Mouse (Mus musculus): ENCODE results near the gene Lrrn4cl. TPM values are rescaled to one million over a fixed set of nuclear protein-coding genes. Genes with fewer than 3 reads are reported as not detected.

Lrrn4cl gene
- polyA plus RNA-seq (2015; fragmentation: Nextera tagmentation; extraction: Ambion mirVana) = 1.1 and 1.4 TPM in 2 replicates

- Histone ChIP-seq H3K36me3 (replicated peaks) (peaks cover 28% of the 10 kb centered on the region), H3K27ac (no peak within 1 kb of the TSS), H3K9me3 (no peaks in the 10 kb centered on the region), H3K9ac (no peak within 1 kb of the TSS), H3K4me3 (no peak within 1 kb of the TSS), H3K4me1 (no peaks in the 10 kb centered on the region), H3K4me2 (no peak within 1 kb of the TSS), H3K27me3 (replicated peaks) (no peaks in the 10 kb centered on the region)
- 0 out of 2 replicates have a peak, but pooled peaks have one; percentile 41 for ATAC-seq (replicated peaks)
- 47% methylated on average over 7 of the region's 7 CpGs for WGBS
Observed at GRCm38 (mm10) chr19:8850402-8850901, at the start of gene Lrrn4cl. TSS of gene Lrrn4cl (plus strand) at chr19:8850768.

DNA sequence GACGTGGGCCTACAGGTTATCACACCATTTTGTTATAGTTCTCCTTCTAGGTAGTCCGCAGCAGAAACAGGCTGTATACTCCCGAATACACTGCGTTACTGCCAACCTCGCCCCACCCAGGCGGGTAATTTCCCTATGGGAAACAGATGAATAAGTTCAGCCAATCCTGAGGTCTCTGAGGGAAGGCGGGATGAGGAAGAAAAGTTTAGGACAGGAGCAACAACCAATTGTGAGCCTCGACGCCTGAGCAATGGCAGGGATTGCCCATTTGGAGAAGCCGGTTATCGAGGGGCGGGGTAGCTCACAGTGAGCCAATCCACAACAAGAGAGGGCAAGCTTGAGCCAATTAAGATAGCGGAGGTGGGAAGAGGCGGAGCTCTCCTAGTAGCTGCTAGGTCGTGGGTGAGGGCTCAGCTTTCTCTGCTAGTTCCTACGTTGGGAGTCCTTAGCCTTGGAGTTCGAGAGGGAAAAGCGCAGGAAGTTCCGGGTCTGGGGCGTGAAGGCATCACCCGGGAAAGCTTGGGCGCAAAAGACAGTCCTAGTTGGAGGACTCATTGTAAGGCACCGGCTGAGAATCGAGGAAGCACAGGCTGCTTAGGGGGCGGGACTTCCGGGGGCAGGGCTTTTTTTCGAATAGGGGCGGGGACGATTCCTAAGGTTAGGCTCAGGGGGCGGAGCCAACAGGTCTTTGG is 48.3 kb upstream of the Lrrn4cl start, which contains the start of gene Zbtb3:
Gene Zbtb3 (plus strand): TSS at position 426 of the 692 bp plus-strand sequence.
- Histone ChIP-seq H3K4me1 (peaks cover 35% of the 10 kb centered on the region), H3K9me3 (no peaks in the 10 kb centered on the region), H3K4me2 (peak within 1 kb of the TSS; percentile 74), H3K27me3 (replicated peaks) (no peaks in the 10 kb centered on the region), H3K9ac (peak within 1 kb of the TSS; percentile 65), H3K36me3 (replicated peaks) (peaks cover 3% of the 10 kb centered on the region; the same call in 1 of the 2 replicates), H3K27ac (peak within 1 kb of the TSS; percentile 96), H3K4me3 (peak within 1 kb of the TSS; percentile 67)
- peak; percentile 98 for ATAC-seq (replicated peaks)
- under 1% methylated on average over 30 of the region's 30 CpGs for WGBS

- 85% methylated on average over 9 of the region's 9 CpGs for WGBS
- no peak overlapping the region for H3K9ac ChIP-seq
Observed at GRCm38 (mm10) chr19:8803204-8803780, 47.3 kb upstream of the Lrrn4cl start.

DNA sequence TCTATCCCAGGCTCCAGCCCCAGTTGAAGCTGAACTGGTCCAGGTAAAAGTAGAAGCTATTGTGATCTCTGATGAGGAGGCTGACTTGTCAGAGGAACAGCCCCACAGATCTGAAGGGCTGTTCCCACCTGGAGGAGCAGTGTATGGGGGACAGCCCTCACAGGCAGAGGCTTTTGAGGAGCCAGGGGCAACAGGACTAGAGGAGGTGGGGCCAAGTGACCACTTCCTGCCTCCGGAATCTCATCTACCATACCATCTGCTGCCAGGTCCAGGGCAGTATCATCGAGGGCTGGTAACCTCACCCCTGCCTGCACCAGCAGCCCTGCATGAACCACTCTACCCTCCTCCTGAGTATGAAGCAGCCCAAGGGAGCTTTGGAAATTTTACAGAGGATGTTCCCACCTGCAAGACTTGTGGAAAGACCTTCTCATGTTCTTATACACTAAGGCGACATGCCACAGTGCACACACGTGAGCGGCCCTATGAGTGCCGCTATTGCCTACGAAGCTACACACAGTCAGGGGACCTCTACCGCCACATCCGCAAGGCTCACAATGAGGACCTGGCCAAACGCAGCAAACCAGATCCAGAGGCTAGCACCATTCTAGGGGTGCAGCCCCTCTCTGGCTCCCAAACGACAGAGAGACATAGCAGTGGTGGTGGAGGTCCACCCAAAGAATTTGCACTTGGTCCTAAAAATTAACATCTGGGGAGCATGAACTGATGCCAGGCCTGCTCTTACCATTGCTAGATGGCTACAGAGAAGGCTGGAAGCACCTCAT is 46.5 kb upstream of the Lrrn4cl start:
- WGBS = 91% methylated on average over 11 of the region's 11 CpGs
- Histone ChIP-seq H3K4me1 (peaks cover 21% of the 10 kb centered on the region), H3K4me3 (no peak overlapping the region), H3K27me3 (replicated peaks) (no peaks in the 10 kb centered on the region), H3K4me2 (no peak overlapping the region), H3K36me3 (replicated peaks) (peaks cover 7% of the 10 kb centered on the region; the same call in 1 of the 2 replicates), H3K27ac (no peak overlapping the region), H3K9ac (no peak overlapping the region), H3K9me3 (no peaks in the 10 kb centered on the region)
- no peak for ATAC-seq (replicated peaks)

More at GRCm38 (mm10) chr19:8803204-8803780, 47.3 kb upstream of the Lrrn4cl start:
- peak overlapping the region; percentile 96 for H3K27ac ChIP-seq
- H3K4me2 ChIP-seq = peak overlapping the region; percentile 74
- no peak for ATAC-seq (replicated peaks)
- peak overlapping the region; percentile 67 for H3K4me3 ChIP-seq
- H3K27me3 ChIP-seq (replicated peaks) = no peaks in the 10 kb centered on the region
- H3K4me1 ChIP-seq = peaks cover 28% of the 10 kb centered on the region
- no peaks in the 10 kb centered on the region for H3K9me3 ChIP-seq
- H3K36me3 ChIP-seq (replicated peaks) = peaks cover 3% of the 10 kb centered on the region; the same call in 1 of the 2 replicates

GRCm38 (mm10) chr19:8806810-8807209 is 43.8 kb upstream of the Lrrn4cl start:
- WGBS = 90% methylated on average over 5 of the region's 5 CpGs
- Histone ChIP-seq H3K27me3 (replicated peaks) (no peaks in the 10 kb centered on the region), H3K9me3 (no peaks in the 10 kb centered on the region), H3K27ac (no peak overlapping the region), H3K4me3 (no peak overlapping the region), H3K4me2 (no peak overlapping the region), H3K36me3 (replicated peaks) (peaks cover 14% of the 10 kb centered on the region), H3K4me1 (peaks cover 18% of the 10 kb centered on the region), H3K9ac (no peak overlapping the region)
- no peak for ATAC-seq (replicated peaks)

DNA sequence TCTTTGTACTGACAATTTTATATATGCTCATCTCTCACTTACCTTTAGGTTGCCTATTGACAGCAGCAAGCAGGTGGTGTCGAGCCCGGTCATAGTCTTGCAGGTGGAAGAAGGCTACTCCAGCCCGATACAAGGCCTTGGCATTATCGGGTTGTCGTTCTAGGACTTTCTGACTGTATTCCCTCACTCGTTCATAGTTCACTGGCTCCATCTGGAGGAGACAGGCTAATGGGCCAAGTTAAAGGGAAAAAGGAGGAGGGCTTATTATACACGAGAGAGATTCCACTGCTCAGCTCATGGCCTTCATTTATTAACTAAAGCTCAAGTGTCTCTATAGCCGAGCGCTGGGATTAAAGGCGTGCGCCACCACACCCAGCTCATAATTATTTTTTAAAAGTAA is 34.8 kb upstream of the Lrrn4cl start:
- no peak overlapping the region for H3K4me3 ChIP-seq
- H3K27me3 ChIP-seq (replicated peaks) = no peaks in the 10 kb centered on the region
- H3K9me3 ChIP-seq = no peaks in the 10 kb centered on the region
- peaks cover 33% of the 10 kb centered on the region for H3K4me1 ChIP-seq
- no peak overlapping the region for H3K4me2 ChIP-seq
- 69% methylated on average over 11 of the region's 11 CpGs for WGBS
- ATAC-seq (replicated peaks) = no peak
- no peak overlapping the region for H3K27ac ChIP-seq
- H3K9ac ChIP-seq = peak overlapping the region; percentile 31; the same call in 1 of the 2 replicates
- H3K36me3 ChIP-seq (replicated peaks) = peaks cover 3% of the 10 kb centered on the region; the same call in 1 of the 2 replicates

DNA sequence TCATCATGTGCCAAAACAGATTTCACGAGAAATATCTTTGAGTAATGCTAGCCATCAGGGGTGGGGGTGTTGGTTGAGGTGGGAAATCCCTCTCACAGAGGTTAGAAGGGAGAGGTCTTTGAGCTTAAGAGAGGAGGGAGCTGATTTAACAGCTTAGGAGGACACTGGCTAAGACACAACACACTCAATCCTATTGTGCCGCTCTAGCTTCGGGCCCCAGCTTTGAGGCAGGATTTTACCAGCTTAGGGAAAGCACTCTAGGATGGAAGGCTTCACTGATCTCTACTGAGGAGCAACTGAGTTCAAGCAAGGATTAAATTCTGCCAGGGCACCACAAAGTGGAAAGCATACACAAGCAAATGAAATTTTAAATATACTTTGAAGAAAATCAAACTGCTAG is 33.6 kb upstream of the Lrrn4cl start:
- no peaks in the 10 kb centered on the region for H3K27me3 ChIP-seq (replicated peaks)
- no peaks in the 10 kb centered on the region for H3K9me3 ChIP-seq
- peak overlapping the region; percentile 5; the same call in 1 of the 2 replicates for H3K4me3 ChIP-seq
- WGBS = 42% methylated on average over 3 of the region's 3 CpGs
- no peak for ATAC-seq (replicated peaks)
- H3K36me3 ChIP-seq (replicated peaks) = peaks cover 3% of the 10 kb centered on the region; the same call in 1 of the 2 replicates
- no peak overlapping the region for H3K27ac ChIP-seq
- 0 out of 2 replicates have a peak overlapping the region, but pooled peaks have one; percentile 2 for H3K9ac ChIP-seq
- peaks cover 44% of the 10 kb centered on the region for H3K4me1 ChIP-seq
- H3K4me2 ChIP-seq = peak overlapping the region; percentile 88

- Histone ChIP-seq H3K4me1 (peaks cover 57% of the 10 kb centered on the region), H3K9ac (peak overlapping the region; percentile 43), H3K27ac (peak overlapping the region; percentile 98), H3K4me3 (peak overlapping the region; percentile 84), H3K27me3 (replicated peaks) (no peaks in the 10 kb centered on the region), H3K4me2 (peak overlapping the region; percentile 88), H3K9me3 (no peaks in the 10 kb centered on the region), H3K36me3 (replicated peaks) (0 out of 2 replicates have a peak, but pooled peaks cover 2% of the 10 kb centered on the region)
- 32% methylated on average over 14 of the region's 14 CpGs for WGBS
- no peak for ATAC-seq (replicated peaks)
Observed at GRCm38 (mm10) chr19:8818301-8818798, 32.2 kb upstream of the Lrrn4cl start.

DNA sequence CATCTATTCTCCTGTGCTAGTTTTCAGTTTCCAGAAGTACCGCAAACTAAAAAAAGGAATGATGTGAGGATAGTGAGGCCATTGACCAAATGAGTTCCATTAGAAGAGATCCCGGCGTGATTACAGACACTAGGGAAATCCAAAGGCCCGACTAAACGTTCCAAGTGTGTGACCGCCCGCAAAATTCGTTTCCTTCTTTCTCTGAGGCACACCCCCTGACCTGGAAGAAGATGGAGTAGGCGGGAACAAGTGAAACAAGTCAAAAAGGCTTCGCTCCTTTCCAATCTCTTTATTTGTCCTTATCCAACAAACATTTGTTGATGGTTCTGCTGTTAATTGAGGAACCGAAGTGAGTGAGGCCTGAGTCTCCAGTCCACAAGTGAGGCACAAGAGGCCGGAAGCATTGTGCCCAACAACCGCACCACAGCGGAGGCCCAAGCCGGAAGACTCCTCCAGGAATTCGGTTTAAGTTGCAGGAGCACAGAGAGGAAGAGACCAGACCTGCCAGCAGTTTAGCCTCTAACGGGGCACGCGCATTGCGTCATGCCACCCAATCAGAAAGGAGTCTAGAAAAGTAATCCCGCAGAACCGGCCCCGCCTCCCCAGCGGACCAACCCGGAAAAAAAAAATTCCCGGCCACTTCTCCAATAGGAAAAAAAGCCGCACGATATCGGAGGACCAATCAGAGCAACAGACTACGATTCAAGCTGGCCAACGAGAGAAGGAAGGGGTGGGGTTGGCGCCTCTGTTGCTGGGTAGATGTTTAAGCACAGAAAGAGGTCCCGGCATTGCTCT is 31.6 kb upstream of the Lrrn4cl start, which contains the start of gene Ttc9c:
Gene Ttc9c (minus strand): TSS at position 533 of the 795 bp plus-strand sequence.
- Histone ChIP-seq H3K27ac (peak within 1 kb of the TSS; percentile 98), H3K4me1 (peaks cover 60% of the 10 kb centered on the region), H3K9ac (peak within 1 kb of the TSS; percentile 90), H3K9me3 (no peaks in the 10 kb centered on the region), H3K27me3 (replicated peaks) (no peaks in the 10 kb centered on the region), H3K36me3 (replicated peaks) (peaks cover 8% of the 10 kb centered on the region; the same call in 1 of the 2 replicates), H3K4me2 (peak within 1 kb of the TSS; percentile 88), H3K4me3 (peak within 1 kb of the TSS; percentile 84)
- WGBS = under 1% methylated on average over 33 of the region's 33 CpGs
- peak; percentile 94 for ATAC-seq (replicated peaks)

DNA sequence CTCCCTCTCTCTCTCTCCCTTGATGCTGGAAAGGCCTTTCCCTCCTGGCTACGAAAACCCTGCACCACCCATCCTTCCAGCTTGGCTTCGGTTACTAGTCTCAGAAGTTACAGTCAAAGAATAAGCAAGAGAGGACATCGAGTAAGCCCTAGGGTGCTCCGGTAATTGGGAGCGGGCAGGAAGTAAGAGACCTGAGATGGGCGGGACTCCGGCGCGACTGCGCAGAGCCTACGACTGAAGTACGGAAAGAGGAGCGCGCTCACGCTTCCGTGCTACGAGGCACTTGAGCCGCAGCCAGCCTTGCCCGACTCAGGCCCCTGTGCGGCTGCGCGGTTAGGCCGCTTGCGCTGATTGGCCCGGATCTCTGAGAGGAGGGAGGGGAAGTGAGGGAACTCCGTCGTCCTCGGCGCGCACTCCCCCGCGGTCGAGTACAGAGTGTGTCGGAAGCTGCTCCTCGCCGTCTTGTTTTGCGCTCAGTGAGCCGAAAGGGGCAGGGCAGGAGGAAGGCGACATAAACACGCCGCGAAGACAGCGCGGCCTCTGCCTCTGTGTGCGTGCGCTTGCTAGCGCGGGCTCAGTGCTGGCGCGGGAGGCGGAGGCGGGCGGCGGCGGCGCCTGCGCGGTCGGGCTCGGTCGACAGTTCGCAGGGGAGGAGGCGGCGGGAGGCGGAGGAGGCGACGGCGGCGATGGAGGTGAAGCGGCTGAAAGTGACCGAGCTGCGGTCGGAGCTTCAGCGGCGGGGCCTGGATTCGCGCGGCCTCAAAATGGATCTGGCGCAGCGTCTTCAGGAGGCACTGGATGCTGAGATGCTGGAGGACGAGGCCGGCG is 30.8 kb upstream of the Lrrn4cl start, which contains the start of gene Hnrnpul2:
Gene Hnrnpul2 (plus strand): TSS at position 415 of the 828 bp plus-strand sequence.
- peak within 1 kb of the TSS; percentile 84 for H3K4me3 ChIP-seq
- WGBS = under 1% methylated on average over 82 of the region's 83 CpGs

More for the DNA sequence above, 30.8 kb upstream of the Lrrn4cl start, which contains the start of gene Hnrnpul2:
- Histone ChIP-seq H3K36me3 (replicated peaks) (peaks cover 16% of the 10 kb centered on the region), H3K27ac (peak within 1 kb of the TSS; percentile 98), H3K9me3 (no peaks in the 10 kb centered on the region), H3K4me1 (peaks cover 60% of the 10 kb centered on the region), H3K4me2 (peak within 1 kb of the TSS; percentile 88), H3K27me3 (replicated peaks) (no peaks in the 10 kb centered on the region), H3K9ac (peak within 1 kb of the TSS; percentile 90)
- peak; percentile 96 for ATAC-seq (replicated peaks)

Measured in midbrain, embryonic 15.5 days (tissue).